Mouse (Mus musculus): ENCODE measurements at regions not wholly inside any gene's neighbourhood (a gene's known extent, or its start where the extent isn't known, plus 50 kb on each side); places are given as distances from the start of the nearest gene placed in this dataset.

DNA sequence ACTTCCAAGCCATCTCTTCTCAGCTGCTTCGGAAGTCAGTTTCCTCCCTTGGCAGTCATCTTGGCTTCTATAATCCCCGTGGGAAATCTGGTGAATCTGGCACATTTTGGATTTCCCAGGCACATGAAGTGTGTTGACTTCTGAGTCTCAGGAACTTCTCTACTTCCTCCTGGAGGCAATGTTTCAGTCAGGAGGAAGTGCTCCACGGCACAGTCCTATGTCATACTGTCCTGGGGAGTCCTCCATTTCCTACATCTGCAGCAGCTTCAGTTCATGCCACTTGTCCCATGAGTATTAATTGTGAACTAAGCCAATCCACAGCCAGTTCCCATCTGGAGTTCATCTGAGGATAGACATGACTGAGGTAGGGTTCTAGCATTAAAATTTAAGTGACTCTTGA is 78.3 kb upstream of the Pax1 start:
- TF ChIP-seq CTCF (IDR thresholded peaks at IDR 0.05; ENCODE audit: extremely low read depth, insufficient read depth, low read length) (no peak), POLR2A (IDR thresholded peaks at IDR 0.05; ENCODE audit: extremely low read depth, insufficient read depth, low read length) (no peak)
